Mouse (Mus musculus) bone marrow, adult 2 months (tissue): Measurements from ENCODE around the gene Zfp990.
"Not testable (repeated sequence)": the region's sequence is repeated elsewhere in the genome, so short reads cannot be mapped to it uniquely, and the experiment has no call there.

Experiments used
- CTCF ChIP-seq: fragments of 200-500 bp; IDR thresholded peaks from 2 replicates; pipeline ENCODE4 v1.5.1; 2011; ENCODE audit warnings: low read length, control low read depth; ENCODE audit not compliant: control insufficient read depth, insufficient read depth
- POLR2A ChIP-seq: fragments of 200-500 bp; IDR thresholded peaks from 2 replicates; pipeline ENCODE4 v1.6.1; 2011; ENCODE audit warnings: low read depth, mild to moderate bottlenecking, control low read depth, low read length, borderline replicate concordance; ENCODE audit not compliant: control insufficient read depth

- not testable (repeated sequence) for TF ChIP-seq CTCF, POLR2A
These were observed 59.9 kb downstream of the Zfp990 start for GRCm38 (mm10) chr4:145570461-145570860.
